Mouse (Mus musculus) cortical plate, adult 2 months (tissue): ENCODE data around the gene Oaz1.

Experiments
- CTCF ChIP-seq: fragments of 200-500 bp; IDR thresholded peaks from 2 replicates; pipeline ENCODE4 v1.5.1; 2011; ENCODE audit warnings: mild to moderate bottlenecking, control low read depth, low read length; ENCODE audit not compliant: insufficient read depth; ENCODE audit errors: extremely low read depth
- POLR2A ChIP-seq: fragments of 200-500 bp; IDR thresholded peaks from 2 replicates; pipeline ENCODE4 v1.6.1; 2011; ENCODE audit warnings: mild to moderate bottlenecking, low read length, control low read depth; ENCODE audit not compliant: insufficient read depth; ENCODE audit errors: extremely low read depth

DNA sequence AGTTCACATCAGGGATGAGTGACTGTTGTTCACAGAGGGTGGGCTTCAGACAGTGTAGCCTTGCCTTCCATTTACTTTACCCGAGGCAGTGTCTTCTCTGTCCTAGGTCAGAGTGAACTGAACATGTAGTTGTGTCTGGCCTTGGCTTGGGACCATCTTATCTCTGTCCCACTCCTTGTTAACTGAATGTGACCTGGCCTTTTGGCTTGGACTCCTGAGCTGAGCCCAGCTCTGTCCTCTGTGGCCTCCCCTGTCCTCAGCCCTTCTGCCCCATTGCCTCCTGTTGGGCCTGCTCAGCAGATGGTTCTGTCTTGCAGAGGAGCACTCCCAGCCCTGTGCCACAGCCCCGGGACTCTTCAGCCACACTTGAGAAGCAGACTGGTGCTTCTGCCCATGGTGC is 38.9 kb upstream of the Oaz1 start:
- no peak for TF ChIP-seq POLR2A
- TF ChIP-seq CTCF: no peak
